Mouse (Mus musculus) adrenal gland, postnatal 10 days (tissue): Measurements from ENCODE around the gene Spink8. TPM values are rescaled to one million over a fixed set of nuclear protein-coding genes. Genes with fewer than 3 reads are reported as not detected.

Source experiments
- DNase-seq: peaks from one replicate; pipeline ENCODE4 v3.0.0; 2021; ENCODE audit warnings: mixed read lengths
- total RNA-seq, 2 experiments: library from RNA; stranded (reverse); gene quantifications; 2 replicates each; pipeline ENCODE4 v1.2.3; 2021

Spink8 gene
- total RNA-seq, 2 experiments from 2014 or later, result 9.6 to 15.5 TPM

GRCm38 (mm10) chr9:109866218-109866617 is 54.1 kb downstream of the Spink8 start:
- no peak for DNase-seq

DNA sequence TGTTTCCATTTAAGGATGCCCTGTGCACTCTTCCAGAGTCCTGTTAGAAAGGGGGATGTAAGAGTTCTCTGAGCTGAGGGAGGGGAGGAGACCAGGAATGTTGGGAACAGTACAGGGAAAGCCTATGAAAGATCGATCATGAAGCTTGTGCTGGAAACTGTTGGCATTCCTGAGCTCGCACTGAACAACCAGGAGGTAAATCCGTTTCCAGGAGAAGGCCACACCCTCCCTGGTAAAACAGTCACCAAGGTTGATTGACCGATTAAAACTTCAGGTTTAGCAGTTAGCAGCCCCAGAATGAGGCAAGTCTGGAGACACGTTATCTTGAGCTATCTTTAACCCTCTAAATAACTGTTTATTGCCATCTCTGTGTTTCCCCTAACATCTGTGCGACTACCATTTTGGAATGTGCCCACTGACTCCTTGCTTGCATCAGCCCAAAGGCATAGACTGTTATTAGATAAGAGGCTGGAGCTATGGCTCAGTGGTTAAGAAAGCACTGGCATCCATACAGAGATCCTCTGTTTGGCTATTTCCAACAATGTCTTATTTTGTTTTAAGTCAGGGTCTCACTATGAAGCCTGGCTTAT is 59.0 kb downstream of the Spink8 start:
- DNase-seq, result no peak

DNA sequence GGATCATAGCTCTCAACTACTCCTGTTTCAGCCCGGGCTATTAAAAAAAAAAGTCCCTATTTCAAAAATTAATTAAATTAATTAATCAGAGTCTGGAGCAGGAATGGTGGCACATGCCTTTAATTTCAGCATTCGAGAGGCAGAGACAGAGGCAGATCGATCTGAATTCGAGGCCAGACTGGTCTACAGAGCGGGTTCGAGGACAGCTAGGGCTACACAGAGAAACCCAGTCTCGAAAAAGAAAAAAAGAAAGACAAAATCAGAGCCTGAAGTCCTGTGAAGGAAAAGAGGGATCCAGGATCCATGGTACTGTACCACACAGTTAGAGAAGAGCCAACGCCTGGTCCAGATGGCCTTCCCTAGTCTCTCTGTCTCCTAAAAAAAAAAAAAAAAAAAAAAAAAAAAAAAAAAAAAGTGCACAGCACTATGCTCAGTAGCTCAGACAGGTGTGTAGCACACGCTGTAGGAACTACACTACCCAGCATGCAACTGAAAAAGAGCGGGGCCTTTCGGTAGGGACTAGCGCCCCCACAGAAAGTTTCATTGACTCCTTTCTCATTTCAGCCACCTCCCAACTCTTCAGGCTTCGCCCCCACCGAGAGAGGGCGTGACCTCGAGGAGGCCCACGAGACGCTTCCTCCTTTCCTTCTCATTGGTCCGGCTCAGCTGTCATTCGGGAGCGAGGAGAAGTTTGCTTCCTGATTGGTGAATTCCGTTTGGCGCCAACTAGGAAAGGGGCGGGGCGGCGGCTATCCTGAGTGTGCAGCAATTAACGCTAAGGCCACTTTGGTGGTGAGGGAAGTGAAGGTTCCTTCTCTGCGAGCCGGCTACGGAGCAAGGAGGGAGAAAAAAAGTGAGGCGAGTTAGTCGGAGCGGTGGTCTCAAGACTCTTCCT is 63.0 kb downstream of the Spink8 start, which contains the start of gene Cdc25a:
Gene Cdc25a, plus strand, starts transcription at position 783 of the 895 bp plus-strand sequence.
- DNase-seq, result peak; percentile 98

DNA sequence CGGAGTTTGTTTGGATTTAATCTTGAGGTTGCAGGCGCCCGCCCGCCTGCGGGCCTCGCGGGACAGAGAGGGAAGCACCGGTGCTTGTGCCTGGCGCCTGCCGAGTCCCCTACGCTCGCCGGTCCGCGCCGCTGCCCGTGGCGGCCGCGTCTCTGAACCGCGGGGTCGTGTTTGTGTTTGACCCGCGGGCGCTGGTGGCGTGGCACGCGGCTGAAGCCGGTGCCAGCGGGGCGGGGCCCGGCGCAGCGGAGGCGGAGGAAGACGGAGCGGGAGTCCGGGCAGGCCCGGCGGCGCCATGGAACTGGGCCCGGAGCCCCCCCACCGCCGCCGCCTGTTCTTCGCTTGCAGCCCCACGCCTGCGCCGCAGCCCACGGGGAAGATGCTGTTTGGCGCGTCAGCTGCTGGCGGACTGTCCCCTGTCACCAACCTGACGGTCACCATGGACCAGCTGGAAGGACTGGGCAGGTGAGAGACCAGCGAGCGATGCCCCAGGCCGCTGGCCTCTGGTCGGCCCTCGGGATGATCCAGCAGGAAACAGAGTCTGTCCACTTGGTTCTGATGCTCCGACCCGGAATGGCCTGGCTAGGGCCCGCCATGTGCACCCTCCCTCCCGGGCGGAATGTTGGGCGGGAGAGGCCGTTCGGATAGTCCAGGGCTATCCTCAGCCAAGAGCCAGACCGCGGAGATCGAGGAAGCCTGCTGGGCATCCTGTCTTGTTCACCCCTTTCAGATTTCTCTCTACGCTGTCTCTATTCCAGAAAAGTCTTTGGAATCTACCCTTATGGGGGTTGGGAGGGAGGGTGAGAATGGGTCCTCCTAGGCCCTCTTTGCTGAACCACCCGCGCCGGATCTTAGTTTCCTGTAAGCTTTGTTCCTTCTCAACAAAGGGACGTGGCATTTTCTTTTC is 63.9 kb downstream of the Spink8 start:
- DNase-seq, result peak; percentile 83

Other genes with a start within 250 kb of the Spink8 start
- not detected for gene Fbxw15, start 244.0 kb upstream of the Spink8 start, total RNA-seq
- not detected for gene Fbxw24, start 186.2 kb upstream of the Spink8 start, total RNA-seq
- gene Fbxw25, start 147.6 kb upstream of the Spink8 start, total RNA-seq, result not detected
- gene Fbxw18, start 109.6 kb upstream of the Spink8 start, total RNA-seq, result under 1 TPM in 1 of 2 experiments, not detected in 1; 0.18 TPM
- not detected for gene Fbxw26, start 66.2 kb upstream of the Spink8 start, total RNA-seq
- gene Fbxw27, start 21.6 kb upstream of the Spink8 start, total RNA-seq, result not detected
- gene Nme6, start 20.5 kb downstream of the Spink8 start, total RNA-seq, result 10 to 100 TPM; 16.5 to 20.2 TPM
- gene Camp, start 37.3 kb downstream of the Spink8 start, total RNA-seq, result 10 to 100 TPM; 10.7 to 12.7 TPM
- gene Cdc25a, start 63.3 kb downstream of the Spink8 start, total RNA-seq, result 10 to 100 TPM; 15.5 to 17.0 TPM
- gene Map4, start 119.2 kb downstream of the Spink8 start, total RNA-seq, result 100 to 1,000 TPM in 1 of 2 experiments, 10 to 100 TPM in 1; 83.5 to 132 TPM